ENCODE assay signal across 19 mouse cellular contexts in the genomic region with DNA sequence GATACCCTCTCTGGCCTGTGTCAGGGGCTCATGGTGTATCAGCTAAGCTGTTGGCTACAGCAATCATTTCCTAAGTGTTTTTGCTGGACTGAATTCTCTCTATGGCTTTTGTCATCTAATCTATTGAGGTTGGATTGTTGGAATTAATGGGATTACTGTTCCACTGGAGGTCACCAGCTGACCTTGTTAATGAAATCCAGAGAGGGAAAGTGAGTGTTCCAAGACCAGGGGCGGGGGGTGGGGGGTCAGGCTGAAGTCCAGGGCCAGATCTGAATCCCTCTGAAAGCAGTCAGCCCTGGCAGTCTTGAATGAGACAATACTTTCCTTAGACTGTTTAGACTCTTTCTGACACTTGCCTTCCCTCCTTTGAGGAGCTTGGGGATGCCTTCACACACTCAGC.
DNase-seq lines count a peak whose midpoint lies in the region; ATAC-seq and TF ChIP-seq lines count a peak whose summit lies in the region.
"Had no signal": no experiment of that assay in that cellular context is flagged by ENCODE, and none has a peak within 500 bp of the region (broad histone marks: within the 10 kb centered on the region; RNA-seq: fewer than 3 reads in every experiment).

No protein-coding gene starts in this region.

- peaks cover 80% of the 10 kb centered on the region for H3K4me1 ChIP-seq in midbrain, embryonic 10.5 days
- H3K4me1 ChIP-seq in midbrain, embryonic 15.5 days: peaks cover 23% of the 10 kb centered on the region
- H3K4me1 ChIP-seq: intestine, embryonic 15.5 days had no signal

- TF ChIP-seq CTCF in brain, embryonic 14.5 days (IDR thresholded peaks at IDR 0.05; ENCODE audit: borderline replicate concordance, extremely low read depth, insufficient read depth, insufficient read length): no peak

- no peaks in the 10 kb centered on the region for H3K36me3 ChIP-seq in midbrain, embryonic 10.5 days
- H3K36me3 ChIP-seq in midbrain, embryonic 15.5 days (replicated peaks): no peaks in the 10 kb centered on the region
- H3K36me3 ChIP-seq: heart, embryonic 13.5 days; hindbrain, embryonic 13.5 days; intestine, embryonic 15.5 days had no signal

- H3K27me3 ChIP-seq in midbrain, embryonic 10.5 days (ENCODE audit: low read depth, poor library complexity, severe bottlenecking): peaks cover 75% of the 10 kb centered on the region
- H3K27me3 ChIP-seq in midbrain, embryonic 15.5 days (replicated peaks): 0 out of 2 replicates have a peak, but pooled peaks cover 9% of the 10 kb centered on the region
- H3K27me3 ChIP-seq: intestine, embryonic 15.5 days had no signal

- no peak for ATAC-seq in midbrain, embryonic 15.5 days (replicated peaks)
- ATAC-seq: forebrain, embryonic 16.5 days; intestine, embryonic 15.5 days had no signal

- DNase-seq in midbrain, embryonic 10.5 days (ENCODE audit: low spot score): peak; percentile 65
- peak; percentile 38 for DNase-seq in brain, embryonic 14.5 days (ENCODE audit: low read depth)
- peak; percentile 48 for DNase-seq in embryo, embryonic 11 days
- peak; percentile 76 for DNase-seq in retina, postnatal 1 day
- DNase-seq in left cerebral cortex, adult 18-20 months (ENCODE audit: low spot score in 2 of 2): no peak
- no peak for DNase-seq in adrenal gland, adult 18-20 months (ENCODE audit: low spot score in 2 of 2)
- no peak for DNase-seq in spleen, postnatal 14 days (ENCODE audit: low spot score in 2 of 2)
- DNase-seq: adrenal gland, postnatal 14 days; cerebellum, adult 18-20 months; cerebellum, adult 9-11 months; cerebellum, postnatal 36 days; gastrocnemius, postnatal 14 days; heart, postnatal 4 days had no signal

- no peak overlapping the region for H3K4me2 ChIP-seq in midbrain, embryonic 15.5 days
- H3K4me2 ChIP-seq: heart, embryonic 13.5 days; hindbrain, embryonic 13.5 days; intestine, embryonic 15.5 days had no signal

- 29% methylated on average over 1 of the region's 1 CpGs for WGBS in midbrain, embryonic 10.5 days
- WGBS in midbrain, embryonic 15.5 days: 16% methylated on average over 1 of the region's 1 CpGs

- no peak overlapping the region for H3K9ac ChIP-seq in midbrain, embryonic 15.5 days
- H3K9ac ChIP-seq: heart, embryonic 13.5 days; hindbrain, embryonic 13.5 days; intestine, embryonic 15.5 days had no signal

- H3K4me3 ChIP-seq in midbrain, embryonic 10.5 days: no peak overlapping the region
- no peak overlapping the region for H3K4me3 ChIP-seq in midbrain, embryonic 15.5 days
- H3K4me3 ChIP-seq: erythroblast, embryonic 14.5 days; heart, embryonic 13.5 days; hindbrain, embryonic 13.5 days; intestine, embryonic 15.5 days had no signal

- no peaks in the 10 kb centered on the region for H3K9me3 ChIP-seq in midbrain, embryonic 10.5 days (replicated peaks)
- H3K9me3 ChIP-seq in midbrain, embryonic 15.5 days: no peaks in the 10 kb centered on the region
- H3K9me3 ChIP-seq: heart, embryonic 13.5 days; hindbrain, embryonic 13.5 days; intestine, embryonic 15.5 days had no signal

- peak overlapping the region; percentile 59; the same call in 1 of the 2 replicates for H3K27ac ChIP-seq in midbrain, embryonic 10.5 days (replicated peaks)
- H3K27ac ChIP-seq in midbrain, embryonic 15.5 days: no peak overlapping the region
- H3K27ac ChIP-seq: heart, embryonic 13.5 days; hindbrain, embryonic 13.5 days; intestine, embryonic 15.5 days had no signal

- TF ChIP-seq POLR2A in brain, embryonic 14.5 days (IDR thresholded peaks at IDR 0.05; ENCODE audit: borderline replicate concordance, extremely low read depth, insufficient read depth, insufficient read length, poor library complexity, severe bottlenecking): no peak

Comparison
In these comparisons a context has a peak if more than half of its experiments do, and no peak if none do; other contexts are left out.
1. DNase-seq: peak in midbrain, embryonic 10.5 days (single experiment), brain, embryonic 14.5 days (single experiment), embryo, embryonic 11 days (single experiment) and retina, postnatal 1 day (single experiment); none in left cerebral cortex, adult 18-20 months (0 of 2), adrenal gland, adult 18-20 months (0 of 2) and spleen, postnatal 14 days (0 of 2).